Mouse (Mus musculus) neural tube, embryonic 11.5 days (tissue): ENCODE data around the gene Zmat5. TPM values are rescaled to one million over a fixed set of nuclear protein-coding genes. Genes with fewer than 3 reads are reported as not detected.

ENCODE experiments used
- ATAC-seq: fragments of 200-750 bp; cut with Nextera tagmentation; 2 replicates; pipeline ENCODE4 v1.8.0; 2017; ENCODE audit warnings: moderate number of reproducible peaks, mild to moderate bottlenecking, moderate TSS enrichment, moderate library complexity; ENCODE audit not compliant: insufficient read depth, low FRiP score, low TSS enrichment
- DNase-seq: peaks from one replicate; pipeline ENCODE4 v3.0.0-alpha.2; 2015; ENCODE audit warnings: low spot score
- H3K27ac ChIP-seq: fragments of 300-500 bp; sonication (generic); 2 replicates; pipeline ENCODE4 v1.5.1; 2014; ENCODE audit warnings: low read depth, mild to moderate bottlenecking, low read length
- H3K27me3 ChIP-seq: fragments of 300-500 bp; sonication (generic); 2 replicates; pipeline ENCODE4 v1.6.1; 2014; ENCODE audit warnings: mild to moderate bottlenecking, low read length, mixed read lengths; ENCODE audit not compliant: control insufficient read depth, insufficient read depth
- H3K36me3 ChIP-seq: fragments of 300-500 bp; sonication (generic); 2 replicates; pipeline ENCODE4 v1.6.1; 2014; ENCODE audit warnings: mild to moderate bottlenecking, low read length, moderate library complexity, mixed read lengths; ENCODE audit not compliant: control insufficient read depth, insufficient read depth
- H3K4me1 ChIP-seq: fragments of 300-500 bp; sonication (generic); 2 replicates; pipeline ENCODE4 v1.6.1; 2014; ENCODE audit warnings: low read length, mixed read lengths; ENCODE audit not compliant: control insufficient read depth, insufficient read depth
- H3K4me2 ChIP-seq: fragments of 300-500 bp; sonication (generic); 2 replicates; pipeline ENCODE4 v1.6.1; 2014; ENCODE audit warnings: low read depth, mild to moderate bottlenecking, moderate library complexity
- H3K4me3 ChIP-seq: fragments of 300-500 bp; sonication (generic); 2 replicates; pipeline ENCODE4 v1.5.1; 2014; ENCODE audit warnings: low read depth, low read length
- H3K9ac ChIP-seq: fragments of 300-500 bp; sonication (generic); 2 replicates; pipeline ENCODE4 v1.6.1; 2014; ENCODE audit warnings: mild to moderate bottlenecking, low read length
- H3K9me3 ChIP-seq: fragments of 300-500 bp; sonication (generic); 2 replicates; pipeline ENCODE4 v1.6.1; 2016; ENCODE audit warnings: low read length; ENCODE audit not compliant: control insufficient read depth
- WGBS: fragments of 180-500 bp; shearing (Covaris S2); extraction: QIAGEN DNeasy Blood & Tissue Kit; methylation state at CpG from one replicate; pipeline ENCODE4 v1.1.7; 2014; 5-methylcytosine and 5-hydroxymethylcytosine counted together
- polyA plus RNA-seq: library from polyadenylated mRNA; unstranded; fragments of >200 nt; fragmentation: Nextera tagmentation; extraction: Ambion mirVana; gene quantifications from 2 replicates; pipeline ENCODE4 v1.2.1, GENCODE M21; 2014

Zmat5 gene
- polyA plus RNA-seq, 1 experiment from 2014 or later, result 75.5 TPM

DNA sequence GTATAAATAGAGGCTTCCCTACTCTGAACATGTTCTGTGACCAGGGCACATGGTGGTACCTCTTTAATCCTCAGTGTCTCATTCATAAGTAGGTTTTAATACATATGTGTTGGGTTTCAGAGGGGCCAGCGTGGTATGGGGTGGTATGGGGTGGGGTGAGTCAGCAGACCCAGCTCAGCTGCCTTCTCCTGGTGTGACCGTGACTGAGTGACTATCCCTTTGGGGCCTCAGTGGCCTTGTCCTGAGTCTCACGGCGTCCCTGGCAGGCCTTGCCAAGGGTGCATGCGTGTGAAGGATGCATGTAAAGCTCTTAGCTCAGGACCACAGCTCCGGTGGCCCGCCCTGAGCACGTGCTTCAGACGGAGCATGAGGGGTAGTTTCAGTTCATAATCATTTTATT is 15.5 kb downstream of the Zmat5 start:
- no peaks in the 10 kb centered on the region; the same call in 1 of the 2 replicates for H3K36me3 ChIP-seq
- no peaks in the 10 kb centered on the region for H3K27me3 ChIP-seq
- no peak overlapping the region for H3K4me2 ChIP-seq
- no peak overlapping the region for H3K9ac ChIP-seq
- peaks cover 3% of the 10 kb centered on the region; the same call in 1 of the 2 replicates for H3K4me1 ChIP-seq
- ATAC-seq (no peak), DNase-seq (no peak)
- 91% methylated on average over 9 of the region's 9 CpGs for WGBS
- no peak overlapping the region for H3K4me3 ChIP-seq
- H3K27ac ChIP-seq, result no peak overlapping the region
- no peaks in the 10 kb centered on the region for H3K9me3 ChIP-seq

DNA sequence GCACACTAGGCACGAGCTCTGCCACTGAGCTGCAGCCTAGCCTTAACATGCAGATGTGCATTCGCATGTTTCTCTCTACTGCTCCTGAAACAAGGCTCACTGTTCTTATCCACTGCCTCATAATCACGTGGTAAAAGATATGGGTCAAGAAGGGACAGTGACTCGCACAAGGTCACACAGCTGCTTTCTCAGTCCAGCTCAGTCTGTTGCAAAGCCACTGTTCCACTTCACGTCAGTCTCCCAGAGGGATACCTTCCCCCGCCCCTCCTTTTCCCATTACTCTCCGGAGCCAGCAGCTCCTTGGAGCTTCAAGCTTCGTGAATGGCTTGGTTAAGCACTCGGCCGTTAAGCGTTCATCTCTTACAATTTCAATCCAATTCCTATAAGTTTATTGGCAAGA is 15.9 kb downstream of the Zmat5 start:
- DNase-seq, result no peak
- ATAC-seq, result no peak
- H3K36me3 ChIP-seq, result no peaks in the 10 kb centered on the region; the same call in 1 of the 2 replicates
- no peak overlapping the region for H3K9ac ChIP-seq
- peaks cover 3% of the 10 kb centered on the region; the same call in 1 of the 2 replicates for H3K4me1 ChIP-seq
- H3K27ac ChIP-seq, result no peak overlapping the region
- no peak overlapping the region for H3K4me2 ChIP-seq
- 63% methylated on average over 11 of the region's 11 CpGs for WGBS
- H3K27me3 ChIP-seq, result no peaks in the 10 kb centered on the region
- H3K4me3 ChIP-seq, result no peak overlapping the region
- H3K9me3 ChIP-seq, result no peaks in the 10 kb centered on the region

DNA sequence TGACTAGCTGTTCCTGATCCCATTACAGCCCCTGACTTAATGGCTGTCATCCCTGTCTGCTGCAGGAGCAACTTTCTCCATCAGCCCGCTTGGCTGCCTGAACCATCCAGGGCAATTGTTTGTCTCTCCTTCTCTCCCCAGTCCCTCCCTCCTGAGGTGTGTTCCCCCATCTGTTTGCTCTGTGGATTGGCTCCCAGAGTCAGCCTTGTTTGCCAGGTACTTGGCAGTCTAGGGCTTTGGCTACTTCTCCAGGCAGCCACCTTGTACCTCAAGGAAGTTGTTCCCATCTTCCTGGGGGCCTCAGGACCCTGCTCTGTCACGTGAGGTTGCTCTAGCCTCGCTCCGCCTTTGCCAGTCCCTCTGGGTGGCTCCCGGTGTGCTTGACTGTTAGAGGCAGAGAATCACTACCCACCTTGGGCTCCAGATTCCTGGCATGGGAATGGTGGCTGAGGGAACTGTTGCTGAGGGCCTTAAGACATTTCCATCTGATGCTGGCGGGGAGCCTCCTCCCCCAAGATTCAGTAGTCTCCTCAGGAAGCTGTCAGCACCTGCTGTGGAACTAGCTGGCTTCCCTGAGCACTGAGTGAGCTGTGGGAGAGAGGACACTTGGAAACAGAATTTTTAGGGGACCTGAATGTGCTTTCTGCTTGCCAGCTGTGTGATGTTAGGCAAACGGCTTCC is 16.6 kb downstream of the Zmat5 start:
- Histone ChIP-seq H3K27ac (no peak overlapping the region), H3K4me3 (no peak overlapping the region), H3K27me3 (no peaks in the 10 kb centered on the region), H3K9ac (no peak overlapping the region), H3K4me1 (peaks cover 3% of the 10 kb centered on the region; the same call in 1 of the 2 replicates), H3K9me3 (no peaks in the 10 kb centered on the region), H3K4me2 (no peak overlapping the region), H3K36me3 (no peaks in the 10 kb centered on the region; the same call in 1 of the 2 replicates)
- ATAC-seq, result no peak
- WGBS, result 44% methylated on average over 7 of the region's 7 CpGs
- no peak for DNase-seq

DNA sequence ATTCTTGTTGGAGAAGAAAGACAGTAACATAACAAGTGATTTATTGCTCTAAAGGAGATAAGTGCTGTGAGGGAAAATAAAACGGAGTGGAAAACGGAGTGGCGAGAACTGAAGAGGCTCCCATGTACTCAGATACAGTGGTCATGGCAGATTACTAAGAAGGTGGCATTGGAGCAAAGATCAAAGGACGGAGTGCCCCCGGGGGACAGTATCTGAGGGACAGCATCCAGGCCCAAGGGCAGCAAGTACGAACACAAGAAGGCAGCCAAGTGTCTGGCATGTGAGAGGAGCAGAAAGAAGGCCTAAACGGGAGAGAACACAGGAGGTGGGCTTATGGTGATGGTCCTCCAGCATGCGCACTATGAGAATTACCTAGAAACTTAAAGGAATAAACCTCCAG is 17.2 kb downstream of the Zmat5 start:
- WGBS, result 69% methylated on average over 8 of the region's 8 CpGs

DNA sequence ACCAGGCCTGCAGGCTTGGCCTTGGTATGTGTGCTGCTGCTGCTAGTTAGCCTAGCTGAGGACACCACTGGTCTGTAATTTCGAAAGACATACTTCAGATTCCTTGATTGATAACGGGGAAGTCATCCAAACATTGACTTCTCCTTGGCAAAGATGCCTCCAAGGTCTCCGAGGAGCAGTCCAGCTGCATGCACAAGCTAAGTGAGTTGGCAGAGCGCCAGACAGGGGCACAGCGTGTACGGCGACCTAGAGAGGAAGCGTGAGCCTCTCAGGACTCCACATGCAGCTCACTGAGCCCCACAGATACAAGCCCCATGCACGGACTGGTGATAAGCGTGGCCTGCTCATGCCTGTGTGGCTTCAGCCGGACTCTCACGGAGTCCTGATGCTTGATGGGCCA is 25.1 kb downstream of the Zmat5 start:
- no peak for ATAC-seq
- no peak for DNase-seq
- 84% methylated on average over 12 of the region's 12 CpGs for WGBS

More for the DNA sequence above, 17.2 kb downstream of the Zmat5 start:
- no peak overlapping the region for H3K27ac ChIP-seq
- ATAC-seq (no peak), DNase-seq (no peak)
- H3K4me3 ChIP-seq, result no peak overlapping the region
- no peak overlapping the region for H3K9ac ChIP-seq
- H3K9me3 ChIP-seq, result no peaks in the 10 kb centered on the region
- peaks cover 3% of the 10 kb centered on the region; the same call in 1 of the 2 replicates for H3K4me1 ChIP-seq
- H3K27me3 ChIP-seq, result no peaks in the 10 kb centered on the region
- peaks cover 2% of the 10 kb centered on the region; the same call in 1 of the 2 replicates for H3K36me3 ChIP-seq
- H3K4me2 ChIP-seq, result no peak overlapping the region

DNA sequence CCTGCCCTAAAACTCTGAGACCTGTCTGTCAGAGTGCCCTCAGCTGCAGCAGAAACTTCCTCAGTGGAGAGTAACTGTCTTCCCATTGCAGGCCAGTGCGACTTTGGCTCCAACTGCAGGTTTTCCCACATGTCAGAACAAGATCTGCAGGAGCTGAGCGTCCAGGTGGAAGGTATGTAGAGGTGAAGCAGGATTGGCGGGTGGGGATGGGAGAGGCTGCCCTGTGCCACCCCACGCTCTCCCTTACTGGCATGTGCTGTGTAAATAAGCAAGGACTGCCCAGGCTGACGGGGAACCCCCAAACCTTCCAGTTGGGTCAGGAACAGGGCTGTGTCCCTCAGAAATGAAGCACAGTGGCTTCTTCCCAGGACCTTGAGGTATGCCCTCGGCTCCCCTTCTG is 25.6 kb downstream of the Zmat5 start:
- H3K4me2 ChIP-seq, result no peak overlapping the region
- no peaks in the 10 kb centered on the region for H3K27me3 ChIP-seq
- H3K9ac ChIP-seq, result no peak overlapping the region
- no peaks in the 10 kb centered on the region for H3K9me3 ChIP-seq
- no peak for ATAC-seq
- no peak for DNase-seq
- no peak overlapping the region for H3K27ac ChIP-seq
- 88% methylated on average over 6 of the region's 6 CpGs for WGBS
- no peak overlapping the region for H3K4me3 ChIP-seq
- no peaks in the 10 kb centered on the region for H3K4me1 ChIP-seq
- H3K36me3 ChIP-seq, result peaks cover 2% of the 10 kb centered on the region

More for the DNA sequence above, 25.1 kb downstream of the Zmat5 start:
- H3K9ac ChIP-seq, result no peak overlapping the region
- no peaks in the 10 kb centered on the region for H3K9me3 ChIP-seq
- H3K27me3 ChIP-seq, result no peaks in the 10 kb centered on the region
- H3K4me3 ChIP-seq, result no peak overlapping the region
- no peak overlapping the region for H3K4me2 ChIP-seq
- no peak overlapping the region for H3K27ac ChIP-seq
- peaks cover 2% of the 10 kb centered on the region for H3K36me3 ChIP-seq
- H3K4me1 ChIP-seq, result no peaks in the 10 kb centered on the region

DNA sequence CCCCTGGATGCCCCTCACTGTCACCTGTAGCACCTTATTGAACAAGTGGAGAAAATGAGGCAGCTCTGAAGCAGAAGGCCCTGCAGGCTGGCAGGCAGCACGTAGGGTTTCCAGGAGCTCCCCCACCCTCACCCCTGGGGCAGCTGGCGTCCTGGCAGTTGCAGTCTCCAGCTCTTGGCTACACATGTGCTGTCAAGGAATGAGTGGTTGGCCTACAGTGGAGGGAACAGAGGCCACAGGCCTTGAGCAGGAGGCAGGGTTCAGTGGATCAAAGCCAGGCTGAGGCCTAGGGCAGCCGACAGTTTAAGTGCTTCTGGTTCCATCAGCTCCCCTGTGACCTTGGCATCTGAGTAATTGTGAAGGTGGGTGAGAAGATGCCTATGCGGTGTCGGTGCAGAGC is 26.4 kb downstream of the Zmat5 start:
- DNase-seq (no peak), ATAC-seq (no peak)
- WGBS, result 85% methylated on average over 5 of the region's 5 CpGs
- Histone ChIP-seq H3K4me2 (no peak overlapping the region), H3K36me3 (peaks cover 4% of the 10 kb centered on the region), H3K4me1 (peaks cover 4% of the 10 kb centered on the region; the same call in 1 of the 2 replicates), H3K27ac (no peak overlapping the region), H3K4me3 (no peak overlapping the region), H3K27me3 (no peaks in the 10 kb centered on the region), H3K9me3 (no peaks in the 10 kb centered on the region), H3K9ac (no peak overlapping the region; the same call in 1 of the 2 replicates)

DNA sequence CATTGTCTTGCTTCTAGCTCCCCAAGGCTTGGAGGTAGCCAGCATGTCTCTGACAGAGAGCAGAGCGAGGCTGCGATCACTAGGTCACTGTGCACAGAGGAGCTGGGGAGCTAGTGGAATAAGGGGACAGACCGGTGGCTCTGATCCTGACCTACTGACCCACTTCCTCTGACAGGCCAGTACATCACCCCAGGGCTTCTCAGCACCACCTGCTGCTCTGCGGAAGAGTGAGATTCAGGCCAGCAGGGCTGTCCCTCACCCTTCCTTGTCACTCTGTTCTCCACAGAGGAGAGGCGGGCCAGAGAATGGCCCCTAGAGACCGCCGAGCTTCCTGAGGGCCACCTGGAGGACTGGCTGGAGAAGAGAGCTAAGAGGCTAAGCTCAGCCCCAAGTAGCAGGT is 27.3 kb downstream of the Zmat5 start:
- Histone ChIP-seq H3K27ac (no peak overlapping the region), H3K36me3 (peaks cover 2% of the 10 kb centered on the region), H3K4me2 (no peak overlapping the region), H3K9me3 (no peaks in the 10 kb centered on the region), H3K4me3 (no peak overlapping the region), H3K4me1 (peaks cover 4% of the 10 kb centered on the region; the same call in 1 of the 2 replicates), H3K9ac (no peak overlapping the region), H3K27me3 (no peaks in the 10 kb centered on the region)
- 59% methylated on average over 7 of the region's 7 CpGs for WGBS
- ATAC-seq (no peak), DNase-seq (no peak)

DNA sequence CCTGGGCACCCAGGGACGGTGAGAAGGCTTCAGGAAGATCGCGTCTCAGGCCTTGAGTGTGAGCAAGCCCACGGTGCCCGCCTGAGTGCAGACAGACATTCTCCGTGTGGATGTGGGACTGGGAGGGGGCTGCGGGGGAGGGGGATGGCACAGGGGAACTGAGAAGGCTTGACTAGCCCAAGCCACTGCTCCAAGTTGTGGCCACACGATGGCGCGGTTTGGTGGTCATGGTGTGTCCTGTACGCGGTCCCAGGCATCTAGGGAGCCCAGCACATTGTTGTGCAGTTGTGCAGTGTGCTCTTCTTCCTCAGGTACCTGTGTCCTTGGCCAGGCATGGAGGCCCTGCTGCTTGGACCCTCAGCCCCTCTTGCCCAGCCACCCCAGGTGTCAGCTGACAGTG is 29.7 kb downstream of the Zmat5 start:
- DNase-seq (peak; percentile 62), ATAC-seq (no peak)
- H3K4me3 ChIP-seq, result no peak overlapping the region
- no peak overlapping the region for H3K27ac ChIP-seq
- no peak overlapping the region for H3K4me2 ChIP-seq
- 32% methylated on average over 12 of the region's 12 CpGs for WGBS
- no peaks in the 10 kb centered on the region for H3K9me3 ChIP-seq
- peaks cover 4% of the 10 kb centered on the region; the same call in 1 of the 2 replicates for H3K4me1 ChIP-seq
- H3K36me3 ChIP-seq, result peaks cover 2% of the 10 kb centered on the region; the same call in 1 of the 2 replicates
- H3K27me3 ChIP-seq, result no peaks in the 10 kb centered on the region
- H3K9ac ChIP-seq, result no peak overlapping the region
